Mouse (Mus musculus) ES-E14 (cell line): Measurements from ENCODE around the gene Mras. TPM values are rescaled to one million over a fixed set of nuclear protein-coding genes. Genes with fewer than 3 reads are reported as not detected.

Experiments used
- DNase-seq: peaks from one replicate; pipeline ENCODE4 v3.0.0-alpha.2; 2013; ENCODE audit warnings: low read depth, low spot score
- H3K27ac ChIP-seq: 2 replicates; pipeline ENCODE4 v1.5.1; 2012; ENCODE audit warnings: low read depth, mild to moderate bottlenecking, low read length, moderate library complexity, mixed read lengths; ENCODE audit not compliant: poor library complexity, insufficient read depth, severe bottlenecking
- H3K36me3 ChIP-seq: 2 replicates; pipeline ENCODE4 v1.6.1; 2012; ENCODE audit warnings: mild to moderate bottlenecking, low read length, moderate library complexity, mixed read lengths; ENCODE audit not compliant: control insufficient read depth, poor library complexity, insufficient read depth, severe bottlenecking
- H3K4me1 ChIP-seq, 2 experiments: fragments of 150-350 bp in 1 of 2; sonication (generic) in 1 of 2; 2 replicates each; pipeline ENCODE4 v1.6.1; 2012; ENCODE audit warnings: low read length in 2 of 2, mild to moderate bottlenecking in 1 of 2, mixed read lengths in 1 of 2; ENCODE audit not compliant: control insufficient read depth in 2 of 2, insufficient read depth in 2 of 2, poor library complexity in 1 of 2
- H3K4me3 ChIP-seq, 2 experiments: fragments of 150-350 bp in 1 of 2; sonication (generic) in 1 of 2; 2 replicates each; pipeline ENCODE4 v1.5.1; 2012; ENCODE audit warnings: low read length in 2 of 2, low read depth in 1 of 2, mild to moderate bottlenecking in 1 of 2, mixed read lengths in 1 of 2; ENCODE audit not compliant: insufficient read depth in 1 of 2, poor library complexity in 1 of 2, severe bottlenecking in 1 of 2
- H3K9ac ChIP-seq: 2 replicates; pipeline ENCODE4 v1.6.1; 2012; ENCODE audit warnings: low read depth, mild to moderate bottlenecking, low read length, mixed read lengths; ENCODE audit not compliant: poor library complexity, insufficient read depth, severe bottlenecking
- H3K9me3 ChIP-seq: fragments of 150-350 bp; sonication (generic); 2 replicates; pipeline ENCODE4 v1.6.1; 2012; ENCODE audit warnings: low read depth, mild to moderate bottlenecking, low read length; ENCODE audit not compliant: control insufficient read depth, insufficient read depth
- CHD2 ChIP-seq: IDR thresholded peaks from 2 replicates; pipeline ENCODE4 v1.6.1; 2014; ENCODE audit warnings: mild to moderate bottlenecking, low read depth, low read length, inconsistent platforms
- HCFC1 ChIP-seq: IDR thresholded peaks from 2 replicates; pipeline ENCODE4 v1.6.1; 2012; ENCODE audit warnings: low read length, inconsistent platforms, borderline replicate concordance; ENCODE audit not compliant: insufficient read depth
- MAFK ChIP-seq: IDR thresholded peaks from 2 replicates; pipeline ENCODE4 v1.6.1; 2014; ENCODE audit warnings: mild to moderate bottlenecking, low read depth, low read length, inconsistent platforms; ENCODE audit not compliant: insufficient read depth
- ZC3H11A ChIP-seq: IDR thresholded peaks from 2 replicates; pipeline ENCODE4 v1.6.1; 2012; ENCODE audit warnings: low read depth, mild to moderate bottlenecking, inconsistent platforms, low read length, borderline replicate concordance
- ZNF384 ChIP-seq: IDR thresholded peaks from 2 replicates; pipeline ENCODE4 v1.6.1; 2012; ENCODE audit warnings: low read depth, low read length, inconsistent platforms
- in situ Hi-C, 2 experiments: fragments of 600-800 bp; cut with MboI; formaldehyde crosslinking; loops; one replicate each; pipeline ENCODE4 v1.15.1; 2025; ENCODE audit warnings: low sequenced_read_pairs in 2 of 2, inconsistent platforms in 1 of 2; ENCODE audit not compliant: unreplicated experiment in 2 of 2
- total RNA-seq: library from RNA; depleted of rRNA; stranded (reverse); fragments of 300-350 nt; gene quantifications from 2 replicates; pipeline ENCODE4 v1.2.3, GENCODE M21; 2012

Gene Mras
- total RNA-seq, 1 experiment = 28.5 TPM

GRCm38 (mm10) chr9:99440941-99441340, 3.8 kb upstream of the Mras start:
- H3K4me1 ChIP-seq = peaks cover 4 to 7% of the 10 kb centered on the region in 2 experiments; a peak in 2 of 4 replicates
- in situ Hi-C loops = no loop called here
- no peak for DNase-seq
- no peak overlapping the region for H3K4me3 ChIP-seq
- H3K27ac ChIP-seq = no peak overlapping the region
- H3K36me3 ChIP-seq = no peaks in the 10 kb centered on the region
- TF ChIP-seq ZC3H11A (no peak), CHD2 (no peak), ZNF384 (no peak), HCFC1 (no peak), MAFK (no peak)
- H3K9me3 ChIP-seq = no peaks in the 10 kb centered on the region
- H3K9ac ChIP-seq = no peak overlapping the region

- H3K9me3 ChIP-seq = no peaks in the 10 kb centered on the region
- no peaks in the 10 kb centered on the region for H3K36me3 ChIP-seq
- DNase-seq = no peak
- no peak for TF ChIP-seq ZC3H11A
- TF ChIP-seq HCFC1 = no peak
- no peak for TF ChIP-seq ZNF384
- no peak for TF ChIP-seq CHD2
- TF ChIP-seq MAFK = no peak
- H3K27ac ChIP-seq = no peak overlapping the region
- in situ Hi-C loops = no loop called here
- no peak overlapping the region for H3K4me3 ChIP-seq
- H3K4me1 ChIP-seq = peaks cover 8 to 11% of the 10 kb centered on the region in 2 experiments; a peak in 3 of 4 replicates
- H3K9ac ChIP-seq = no peak overlapping the region
Measured at GRCm38 (mm10) chr9:99439064-99439463, 1.9 kb upstream of the Mras start.

- no peak overlapping the region for H3K4me3 ChIP-seq
- no peaks in the 10 kb centered on the region for H3K36me3 ChIP-seq
- no peak for DNase-seq
- H3K9ac ChIP-seq = no peak overlapping the region
- H3K4me1 ChIP-seq = peaks cover 8 to 11% of the 10 kb centered on the region in 2 experiments; a peak in 2 of 4 replicates
- TF ChIP-seq ZC3H11A (no peak), CHD2 (no peak), ZNF384 (no peak), HCFC1 (no peak), MAFK (no peak)
- H3K27ac ChIP-seq = no peak overlapping the region
- in situ Hi-C loops = no loop called here
- H3K9me3 ChIP-seq = no peaks in the 10 kb centered on the region
Measured at GRCm38 (mm10) chr9:99437781-99438565, 792 bp upstream of the Mras start.

- H3K36me3 ChIP-seq = no peaks in the 10 kb centered on the region
- no peak for DNase-seq
- peak overlapping the region; percentile 64 to 89 for H3K4me3 ChIP-seq
- peaks cover 8 to 11% of the 10 kb centered on the region in 2 experiments; a peak in 2 of 4 replicates for H3K4me1 ChIP-seq
- peak overlapping the region; percentile 74 for H3K9ac ChIP-seq
- H3K27ac ChIP-seq = no peak overlapping the region
- TF ChIP-seq ZC3H11A = no peak
- H3K9me3 ChIP-seq = no peaks in the 10 kb centered on the region
- in situ Hi-C loops = no loop called here
Measured at GRCm38 (mm10) chr9:99436182-99437030, 775 bp downstream of the Mras start.
